ENCODE assay signal across 10 mouse cellular contexts in the genomic region with DNA sequence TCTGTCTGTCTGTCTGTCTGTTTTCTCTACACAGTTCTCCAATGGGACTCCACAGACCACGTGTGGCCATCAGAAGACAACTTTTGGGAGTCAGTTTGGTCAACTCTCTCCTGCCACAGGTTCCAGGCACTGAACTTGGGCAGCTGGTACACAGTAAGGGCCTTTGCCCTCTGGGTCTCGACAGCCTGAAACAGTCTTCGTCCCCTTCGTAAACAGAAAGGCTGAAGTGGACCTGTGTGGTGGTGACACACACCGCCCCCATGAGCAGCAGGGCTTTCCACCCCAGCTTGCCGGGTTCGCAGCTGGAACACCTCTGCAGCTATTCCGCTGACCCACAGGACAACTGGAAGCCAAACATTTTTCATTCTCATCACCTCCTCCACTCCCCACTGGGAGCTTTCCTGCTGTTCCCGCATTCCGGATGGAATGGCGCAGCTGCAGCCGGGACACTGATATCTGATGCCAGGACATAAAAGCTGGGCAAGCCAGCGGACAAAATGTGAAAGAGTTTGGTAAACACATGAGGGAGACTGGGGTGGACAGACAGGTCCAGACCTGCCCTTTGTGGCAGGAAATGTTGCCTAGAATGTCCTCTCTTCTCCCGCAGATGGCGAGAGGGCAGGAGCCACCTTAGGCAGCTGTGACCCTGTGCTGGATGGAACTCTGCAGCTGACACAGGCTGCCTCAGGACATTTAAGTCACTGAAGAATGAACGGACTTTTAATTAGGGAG. TPM values are rescaled to one million over a fixed set of nuclear protein-coding genes. Genes with fewer than 3 reads are reported as not detected.
A peak's percentile ranks its signal among the peaks of the same experiment; 100 is the strongest.
DNase-seq lines count a peak whose midpoint lies in the region; ATAC-seq and TF ChIP-seq lines count a peak whose summit lies in the region.
"Had no signal": no experiment of that assay in that cellular context is flagged by ENCODE, and none has a peak within 500 bp of the region (broad histone marks: within the 10 kb centered on the region; RNA-seq: fewer than 3 reads in every experiment).

No protein-coding gene starts in this region.

- no peak for TF ChIP-seq CTCF in stomach, postnatal 0 days (IDR thresholded peaks at IDR 0.05; ENCODE audit: low read depth)

- peak overlapping the region; percentile 10; the same call in 1 of the 2 replicates for H3K4me2 ChIP-seq in stomach, embryonic 14.5 days (replicated peaks; ENCODE audit: low read depth, low read length)
- no peak overlapping the region for H3K4me2 ChIP-seq in stomach, postnatal 0 days (replicated peaks; ENCODE audit: low read depth)
- peak overlapping the region; percentile 18; the same call in 1 of the 2 replicates for H3K4me2 ChIP-seq in hindbrain, embryonic 13.5 days
- H3K4me2 ChIP-seq in neural tube, embryonic 15.5 days = peak overlapping the region; percentile 23; the same call in 1 of the 2 replicates

- H3K9me3 ChIP-seq in heart, embryonic 10.5 days = no peaks in the 10 kb centered on the region
- H3K9me3 ChIP-seq in stomach, embryonic 14.5 days (ENCODE audit: control insufficient read depth, low read depth, low read length) = no peaks in the 10 kb centered on the region
- H3K9me3 ChIP-seq in stomach, postnatal 0 days (ENCODE audit: control insufficient read depth, low read length) = no peaks in the 10 kb centered on the region
- H3K9me3 ChIP-seq in hindbrain, embryonic 13.5 days = no peaks in the 10 kb centered on the region
- H3K9me3 ChIP-seq in neural tube, embryonic 15.5 days (replicated peaks) = no peaks in the 10 kb centered on the region

- peaks cover 34% of the 10 kb centered on the region for H3K4me1 ChIP-seq in heart, embryonic 10.5 days
- peaks cover 13% of the 10 kb centered on the region for H3K4me1 ChIP-seq in stomach, embryonic 14.5 days (ENCODE audit: control insufficient read depth, insufficient read depth, low read length)
- no peaks in the 10 kb centered on the region; the same call in 1 of the 2 replicates for H3K4me1 ChIP-seq in stomach, postnatal 0 days (replicated peaks; ENCODE audit: control insufficient read depth, insufficient read depth)
- H3K4me1 ChIP-seq in hindbrain, embryonic 13.5 days (replicated peaks) = peaks cover 7% of the 10 kb centered on the region
- peaks cover 7% of the 10 kb centered on the region for H3K4me1 ChIP-seq in neural tube, embryonic 15.5 days

- ATAC-seq in stomach, embryonic 14.5 days (ENCODE audit: insufficient number of reproducible peaks, insufficient read depth, low FRiP score, low read depth) = 0 out of 2 replicates have a peak, but pooled peaks have one; percentile 3
- ATAC-seq in stomach, postnatal 0 days (ENCODE audit: low FRiP score, low TSS enrichment) = no peak
- no peak for ATAC-seq in hindbrain, embryonic 13.5 days (ENCODE audit: low FRiP score)
- no peak for ATAC-seq in neural tube, embryonic 15.5 days (ENCODE audit: low FRiP score)
- no peak for ATAC-seq in CD4-positive, CD25-positive, alpha-beta regulatory T cell, adult 4 months

- no peak for DNase-seq in heart, embryonic 10.5 days (ENCODE audit: low spot score)
- DNase-seq in heart, postnatal 25 days (ENCODE audit: low spot score) = no peak
- no peak for DNase-seq in stomach, postnatal 0 days (ENCODE audit: low spot score)
- DNase-seq in left cerebral cortex, adult 11 months (ENCODE audit: low spot score) = no peak
- DNase-seq: kidney, adult 9 months had no signal

- WGBS in heart, embryonic 10.5 days = 15% methylated on average over 16 of the region's 16 CpGs
- WGBS in stomach, embryonic 14.5 days = 18% methylated on average over 16 of the region's 16 CpGs
- WGBS in stomach, postnatal 0 days = 28% methylated on average over 16 of the region's 16 CpGs
- WGBS in hindbrain, embryonic 13.5 days = 23% methylated on average over 16 of the region's 16 CpGs
- WGBS in neural tube, embryonic 15.5 days = 23% methylated on average over 16 of the region's 16 CpGs

- no peak overlapping the region for H3K9ac ChIP-seq in stomach, embryonic 14.5 days (replicated peaks; ENCODE audit: low read depth, low read length)
- H3K9ac ChIP-seq in stomach, postnatal 0 days (ENCODE audit: low read length) = no peak overlapping the region
- H3K9ac ChIP-seq in hindbrain, embryonic 13.5 days = peak overlapping the region; percentile 46; the same call in 1 of the 2 replicates
- no peak overlapping the region for H3K9ac ChIP-seq in neural tube, embryonic 15.5 days (replicated peaks)

- H3K36me3 ChIP-seq in heart, embryonic 10.5 days = no peaks in the 10 kb centered on the region
- no peaks in the 10 kb centered on the region for H3K36me3 ChIP-seq in stomach, embryonic 14.5 days (ENCODE audit: control insufficient read depth, insufficient read depth, low read length)
- no peaks in the 10 kb centered on the region for H3K36me3 ChIP-seq in stomach, postnatal 0 days (ENCODE audit: control insufficient read depth, insufficient read depth, low read length)
- no peaks in the 10 kb centered on the region for H3K36me3 ChIP-seq in hindbrain, embryonic 13.5 days
- H3K36me3 ChIP-seq in neural tube, embryonic 15.5 days = no peaks in the 10 kb centered on the region

- no peak for TF ChIP-seq EP300 in stomach, postnatal 0 days (optimal IDR thresholded peaks at IDR 0.05)

- peaks cover 8% of the 10 kb centered on the region for H3K27me3 ChIP-seq in heart, embryonic 10.5 days (ENCODE audit: insufficient read depth, poor library complexity, severe bottlenecking)
- no peaks in the 10 kb centered on the region for H3K27me3 ChIP-seq in stomach, embryonic 14.5 days (ENCODE audit: control insufficient read depth, insufficient read depth, low read length)
- H3K27me3 ChIP-seq in stomach, postnatal 0 days (ENCODE audit: control insufficient read depth, insufficient read depth, low read length) = no peaks in the 10 kb centered on the region
- peaks cover 11% of the 10 kb centered on the region; the same call in 1 of the 2 replicates for H3K27me3 ChIP-seq in hindbrain, embryonic 13.5 days
- H3K27me3 ChIP-seq in neural tube, embryonic 15.5 days (replicated peaks) = no peaks in the 10 kb centered on the region

- H3K27ac ChIP-seq in heart, embryonic 10.5 days = peak overlapping the region; percentile 52; the same call in 1 of the 2 replicates
- no peak overlapping the region for H3K27ac ChIP-seq in stomach, embryonic 14.5 days (ENCODE audit: low read length)
- H3K27ac ChIP-seq in stomach, postnatal 0 days (replicated peaks) = no peak overlapping the region
- no peak overlapping the region for H3K27ac ChIP-seq in hindbrain, embryonic 13.5 days
- H3K27ac ChIP-seq in neural tube, embryonic 15.5 days (replicated peaks) = no peak overlapping the region
- H3K27ac ChIP-seq: macrophage had no signal

- peak overlapping the region; percentile 34 for H3K4me3 ChIP-seq in heart, embryonic 10.5 days
- no peak overlapping the region for H3K4me3 ChIP-seq in stomach, embryonic 14.5 days (ENCODE audit: low read depth, low read length)
- no peak overlapping the region for H3K4me3 ChIP-seq in stomach, postnatal 0 days (ENCODE audit: low read depth, low read length)
- H3K4me3 ChIP-seq in hindbrain, embryonic 13.5 days = no peak overlapping the region
- no peak overlapping the region for H3K4me3 ChIP-seq in neural tube, embryonic 15.5 days (replicated peaks)

- intact Hi-C loops in heart, postnatal 25 days (cut with DNase I) = no loop called here

RNA-seq across cellular contexts. Expression of a gene that starts 51.4 kb away (rescaled TPM):
- 16.1 and 23.1 TPM in 2 replicates for polyA plus RNA-seq in heart, embryonic 10.5 days (2016; fragmentation: Nextera tagmentation; extraction: Ambion mirVana)
- 1 to 10 TPM; 6.5 to 7.8 TPM for total RNA-seq in heart, postnatal 25 days (2021)
- 15.2 and 16.0 TPM in 2 replicates for polyA plus RNA-seq in stomach, embryonic 14.5 days (2014; fragmentation: Nextera tagmentation; extraction: Ambion mirVana)
- 3.5 and 4.3 TPM in 2 replicates for polyA plus RNA-seq in stomach, postnatal 0 days (2015; fragmentation: Nextera tagmentation; extraction: Ambion mirVana)
- 73.7 and 82.8 TPM in 2 replicates for polyA plus RNA-seq in hindbrain, embryonic 13.5 days (2015; fragmentation: Nextera tagmentation; extraction: Ambion mirVana)
- 57.5 and 64.7 TPM in 2 replicates for polyA plus RNA-seq in neural tube, embryonic 15.5 days (2015; fragmentation: Nextera tagmentation; extraction: Ambion mirVana)
- under 1 TPM in 1 of 2 experiments, not detected in 1; 0.70 TPM for polyA plus RNA-seq in CD4-positive, CD25-positive, alpha-beta regulatory T cell, adult 4 months (2017; shearing (Covaris generic))
- polyA plus RNA-seq: macrophage had no signal
